Mouse (Mus musculus) CH12.LX (cell line): ENCODE measurements around the gene Mob3b.

Experiments
- CTCF ChIP-seq, 2 experiments: IDR thresholded peaks in 1 of 2; conservative IDR thresholded peaks in 1 of 2; 2 replicates each; pipeline ENCODE4 v1.5.1; 2011 to 2012; ENCODE audit warnings: low read depth in 2 of 2, low read length in 2 of 2, improper control_type of control experiment in 1 of 2, inconsistent platforms in 1 of 2, mild to moderate bottlenecking in 1 of 2, moderate library complexity in 1 of 2
- ELF1 ChIP-seq: IDR thresholded peaks from 2 replicates; pipeline ENCODE4 v1.6.1; 2014; ENCODE audit warnings: low read depth, mild to moderate bottlenecking, inconsistent platforms, low read length, improper control_type of control experiment
- MAX ChIP-seq: IDR thresholded peaks from 2 replicates; pipeline ENCODE4 v1.6.1; 2011; ENCODE audit warnings: low read length, improper control_type of control experiment
- POLR2A ChIP-seq: IDR thresholded peaks from 2 replicates; pipeline ENCODE4 v1.6.1; 2011; ENCODE audit warnings: low read depth, mild to moderate bottlenecking, improper control_type of control experiment, low read length

GRCm38 (mm10) chr4:35099865-35100780 is 57.2 kb downstream of the Mob3b start:
- TF ChIP-seq CTCF (conservative IDR thresholded peaks at IDR 0.05 in 1 of 2, IDR thresholded peaks at IDR 0.05 in 1 of 2; ENCODE audit: low read depth in 2 of 2, low read length in 2 of 2), result no peak
- TF ChIP-seq MAX, result no peak
- TF ChIP-seq ELF1, result no peak
- TF ChIP-seq POLR2A, result no peak
